Mouse (Mus musculus): ENCODE results near the gene Gm15737.

Gene Gm15737

GRCm38 (mm10) chr6:92869089-92869581, at the start of gene Gm15737:
Gene Gm15737 (plus strand): TSS chr6:92869357.
- no peak for DNase-seq (ENCODE audit: low spot score in 2 of 2)

- no peak for DNase-seq (ENCODE audit: low spot score in 2 of 2)
Observed at GRCm38 (mm10) chr6:92821606-92822005, 47.6 kb upstream of the Gm15737 start.

GRCm38 (mm10) chr6:92822006-92822405, 47.2 kb upstream of the Gm15737 start:
- DNase-seq (ENCODE audit: low spot score in 2 of 2): no peak

- DNase-seq (ENCODE audit: low spot score in 2 of 2): no peak
Observed at GRCm38 (mm10) chr6:92823991-92824390, 45.2 kb upstream of the Gm15737 start.

GRCm38 (mm10) chr6:92826561-92826960, 42.6 kb upstream of the Gm15737 start:
- DNase-seq (ENCODE audit: low spot score in 2 of 2): no peak

GRCm38 (mm10) chr6:92827360-92827759, 41.8 kb upstream of the Gm15737 start:
- DNase-seq (ENCODE audit: low spot score in 2 of 2): no peak

- DNase-seq (ENCODE audit: low spot score in 2 of 2): no peak
Observed at GRCm38 (mm10) chr6:92829148-92829547, 40.0 kb upstream of the Gm15737 start.

GRCm38 (mm10) chr6:92831106-92831505, 38.1 kb upstream of the Gm15737 start:
- no peak for DNase-seq (ENCODE audit: low spot score in 2 of 2)

GRCm38 (mm10) chr6:92842000-92842399, 27.2 kb upstream of the Gm15737 start:
- no peak for DNase-seq (ENCODE audit: low spot score in 2 of 2)

GRCm38 (mm10) chr6:92843474-92843873, 25.7 kb upstream of the Gm15737 start:
- no peak for DNase-seq (ENCODE audit: low spot score in 2 of 2)

- no peak for DNase-seq (ENCODE audit: low spot score in 2 of 2)
Observed at GRCm38 (mm10) chr6:92845898-92846297, 23.3 kb upstream of the Gm15737 start.

GRCm38 (mm10) chr6:92846614-92847013, 22.5 kb upstream of the Gm15737 start:
- no peak for DNase-seq (ENCODE audit: low spot score in 2 of 2)

- DNase-seq (ENCODE audit: low spot score in 2 of 2): no peak
Observed at GRCm38 (mm10) chr6:92849208-92849607, 19.9 kb upstream of the Gm15737 start.

GRCm38 (mm10) chr6:92850250-92850649, 18.9 kb upstream of the Gm15737 start:
- no peak for DNase-seq (ENCODE audit: low spot score in 2 of 2)

- DNase-seq (ENCODE audit: low spot score in 2 of 2): no peak
Observed at GRCm38 (mm10) chr6:92854873-92855272, 14.3 kb upstream of the Gm15737 start.

- DNase-seq (ENCODE audit: low spot score in 2 of 2): no peak
Observed at GRCm38 (mm10) chr6:92857761-92858160, 11.4 kb upstream of the Gm15737 start.

GRCm38 (mm10) chr6:92858721-92859510, 10.2 kb upstream of the Gm15737 start:
- no peak for DNase-seq (ENCODE audit: low spot score in 2 of 2)

GRCm38 (mm10) chr6:92860285-92860912, 8.8 kb upstream of the Gm15737 start:
- DNase-seq (ENCODE audit: low spot score in 2 of 2): no peak

- DNase-seq (ENCODE audit: low spot score in 2 of 2): no peak
Observed at GRCm38 (mm10) chr6:92862599-92862998, 6.6 kb upstream of the Gm15737 start.

- no peak for DNase-seq (ENCODE audit: low spot score in 2 of 2)
Observed at GRCm38 (mm10) chr6:92869582-92870219, 544 bp downstream of the Gm15737 start.

- DNase-seq (ENCODE audit: low spot score in 2 of 2): no peak
Observed at GRCm38 (mm10) chr6:92871813-92872212, 2.7 kb downstream of the Gm15737 start.

- DNase-seq (ENCODE audit: low spot score in 2 of 2): no peak
Observed at GRCm38 (mm10) chr6:92872766-92873165, 3.6 kb downstream of the Gm15737 start.

- no peak for DNase-seq (ENCODE audit: low spot score in 2 of 2)
Observed at GRCm38 (mm10) chr6:92874854-92875253, 5.7 kb downstream of the Gm15737 start.
